Mouse (Mus musculus): Measurements from ENCODE around the gene Cyth1. TPM values are rescaled to one million over a fixed set of nuclear protein-coding genes. Genes with fewer than 3 reads are reported as not detected.

Cyth1 gene
- polyA plus RNA-seq, 1 experiment from 2014 or later: 6.1 TPM

GRCm38 (mm10) chr11:118182768-118183167 lies 65.6 kb downstream of the Cyth1 start:
- no peak overlapping the region for H3K4me2 ChIP-seq
- no peak overlapping the region for H3K9ac ChIP-seq (ENCODE audit: low read depth, low read length)
- no peak overlapping the region for H3K4me3 ChIP-seq (ENCODE audit: low read depth, low read length)
- peaks cover 6% of the 10 kb centered on the region for H3K36me3 ChIP-seq (ENCODE audit: control insufficient read depth, insufficient read depth, low read length)
- WGBS: 93% methylated on average over 9 of the region's 9 CpGs
- no peak overlapping the region for H3K27ac ChIP-seq (ENCODE audit: low read depth, low read length)
- H3K27me3 ChIP-seq (replicated peaks; ENCODE audit: control insufficient read depth, insufficient read depth, low read length): no peaks in the 10 kb centered on the region
- no peaks in the 10 kb centered on the region for H3K9me3 ChIP-seq (ENCODE audit: control insufficient read depth, low read length)
- no peak for ATAC-seq (replicated peaks; ENCODE audit: low FRiP score)
- DNase-seq (ENCODE audit: low spot score): no peak
- H3K4me1 ChIP-seq (replicated peaks; ENCODE audit: control insufficient read depth, insufficient read depth, low read length): peaks cover 10% of the 10 kb centered on the region; the same call in 1 of the 2 replicates

- H3K27ac ChIP-seq (ENCODE audit: low read depth, low read length): no peak overlapping the region
- no peak overlapping the region for H3K9ac ChIP-seq (ENCODE audit: low read depth, low read length)
- H3K4me2 ChIP-seq: no peak overlapping the region
- no peak overlapping the region for H3K4me3 ChIP-seq (ENCODE audit: low read depth, low read length)
- H3K27me3 ChIP-seq (replicated peaks; ENCODE audit: control insufficient read depth, insufficient read depth, low read length): no peaks in the 10 kb centered on the region
- 95% methylated on average over 4 of the region's 4 CpGs for WGBS
- DNase-seq (ENCODE audit: low spot score) (no peak), ATAC-seq (replicated peaks; ENCODE audit: low FRiP score) (no peak)
- peaks cover 6% of the 10 kb centered on the region for H3K36me3 ChIP-seq (ENCODE audit: control insufficient read depth, insufficient read depth, low read length)
- no peaks in the 10 kb centered on the region for H3K9me3 ChIP-seq (ENCODE audit: control insufficient read depth, low read length)
- peaks cover 10% of the 10 kb centered on the region; the same call in 1 of the 2 replicates for H3K4me1 ChIP-seq (replicated peaks; ENCODE audit: control insufficient read depth, insufficient read depth, low read length)
These were observed 66.0 kb downstream of the Cyth1 start for GRCm38 (mm10) chr11:118182353-118182752.

- Histone ChIP-seq H3K4me1 (replicated peaks; ENCODE audit: control insufficient read depth, insufficient read depth, low read length) (peaks cover 8% of the 10 kb centered on the region; the same call in 1 of the 2 replicates), H3K4me2 (no peak overlapping the region), H3K36me3 (ENCODE audit: control insufficient read depth, insufficient read depth, low read length) (peaks cover 6% of the 10 kb centered on the region), H3K9me3 (ENCODE audit: control insufficient read depth, low read length) (no peaks in the 10 kb centered on the region), H3K27me3 (replicated peaks; ENCODE audit: control insufficient read depth, insufficient read depth, low read length) (no peaks in the 10 kb centered on the region), H3K27ac (ENCODE audit: low read depth, low read length) (no peak overlapping the region), H3K9ac (ENCODE audit: low read depth, low read length) (no peak overlapping the region), H3K4me3 (ENCODE audit: low read depth, low read length) (no peak overlapping the region)
- ATAC-seq (replicated peaks; ENCODE audit: low FRiP score) (no peak), DNase-seq (ENCODE audit: low spot score) (no peak)
- 68% methylated on average over 7 of the region's 7 CpGs for WGBS
These were observed 68.2 kb downstream of the Cyth1 start for GRCm38 (mm10) chr11:118180199-118180598.

GRCm38 (mm10) chr11:118178236-118178635 lies 70.2 kb downstream of the Cyth1 start:
- WGBS: 85% methylated on average over 5 of the region's 5 CpGs
- peaks cover 8% of the 10 kb centered on the region; the same call in 1 of the 2 replicates for H3K4me1 ChIP-seq (replicated peaks; ENCODE audit: control insufficient read depth, insufficient read depth, low read length)
- H3K9ac ChIP-seq (ENCODE audit: low read depth, low read length): no peak overlapping the region

DNA sequence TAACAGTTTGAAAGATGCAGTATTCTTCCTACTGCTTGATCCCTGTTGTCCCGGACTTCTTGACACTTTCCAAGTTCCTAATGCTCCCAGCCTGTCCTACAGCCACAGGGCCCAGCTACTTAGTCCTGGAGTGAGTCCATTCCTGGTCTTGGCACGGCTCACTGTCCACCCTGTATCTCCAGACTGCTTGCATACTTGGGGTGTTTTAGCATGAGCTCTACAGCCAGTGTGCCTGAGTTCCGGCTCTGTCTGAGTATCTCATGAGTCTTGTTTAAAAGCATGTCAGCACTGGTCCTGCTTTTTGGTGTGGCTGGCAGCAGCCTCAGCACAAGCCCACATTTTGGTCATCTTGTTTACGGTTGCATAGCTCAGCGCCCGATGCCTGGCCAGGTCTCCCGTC lies 73.6 kb downstream of the Cyth1 start:
- WGBS: 90% methylated on average over 7 of the region's 7 CpGs
- no peak for DNase-seq (ENCODE audit: low spot score)
- H3K9ac ChIP-seq (ENCODE audit: low read depth, low read length): no peak overlapping the region
- no peaks in the 10 kb centered on the region for H3K27me3 ChIP-seq (replicated peaks; ENCODE audit: control insufficient read depth, insufficient read depth, low read length)
- H3K4me2 ChIP-seq: no peak overlapping the region
- peaks cover 2% of the 10 kb centered on the region; the same call in 1 of the 2 replicates for H3K36me3 ChIP-seq (ENCODE audit: control insufficient read depth, insufficient read depth, low read length)
- no peak overlapping the region for H3K4me3 ChIP-seq (ENCODE audit: low read depth, low read length)
- ATAC-seq (replicated peaks; ENCODE audit: low FRiP score): no peak
- no peak overlapping the region for H3K27ac ChIP-seq (ENCODE audit: low read depth, low read length)
- H3K4me1 ChIP-seq (replicated peaks; ENCODE audit: control insufficient read depth, insufficient read depth, low read length): no peaks in the 10 kb centered on the region
- H3K9me3 ChIP-seq (ENCODE audit: control insufficient read depth, low read length): no peaks in the 10 kb centered on the region

More at GRCm38 (mm10) chr11:118178236-118178635, 70.2 kb downstream of the Cyth1 start:
- Histone ChIP-seq H3K4me2 (no peak overlapping the region), H3K9me3 (ENCODE audit: control insufficient read depth, low read length) (no peaks in the 10 kb centered on the region), H3K4me3 (ENCODE audit: low read depth, low read length) (no peak overlapping the region), H3K27me3 (replicated peaks; ENCODE audit: control insufficient read depth, insufficient read depth, low read length) (no peaks in the 10 kb centered on the region), H3K36me3 (ENCODE audit: control insufficient read depth, insufficient read depth, low read length) (peaks cover 6% of the 10 kb centered on the region), H3K27ac (ENCODE audit: low read depth, low read length) (no peak overlapping the region)
- DNase-seq (ENCODE audit: low spot score): no peak
- no peak for ATAC-seq (replicated peaks; ENCODE audit: low FRiP score)

GRCm38 (mm10) chr11:118172768-118173167 lies 75.6 kb downstream of the Cyth1 start:
- no peak for DNase-seq (ENCODE audit: low spot score)
- no peak for ATAC-seq (replicated peaks; ENCODE audit: low FRiP score)

GRCm38 (mm10) chr11:118170333-118170732 lies 78.1 kb downstream of the Cyth1 start:
- Histone ChIP-seq H3K4me2 (no peak overlapping the region), H3K4me1 (replicated peaks; ENCODE audit: control insufficient read depth, insufficient read depth, low read length) (no peaks in the 10 kb centered on the region), H3K9ac (ENCODE audit: low read depth, low read length) (no peak overlapping the region), H3K9me3 (ENCODE audit: control insufficient read depth, low read length) (no peaks in the 10 kb centered on the region), H3K27ac (ENCODE audit: low read depth, low read length) (no peak overlapping the region), H3K36me3 (ENCODE audit: control insufficient read depth, insufficient read depth, low read length) (no peaks in the 10 kb centered on the region; the same call in none of the 2 replicates), H3K27me3 (replicated peaks; ENCODE audit: control insufficient read depth, insufficient read depth, low read length) (no peaks in the 10 kb centered on the region), H3K4me3 (ENCODE audit: low read depth, low read length) (no peak overlapping the region)
- 90% methylated on average over 5 of the region's 5 CpGs for WGBS
- DNase-seq (ENCODE audit: low spot score) (no peak), ATAC-seq (replicated peaks; ENCODE audit: low FRiP score) (no peak)

More at GRCm38 (mm10) chr11:118172768-118173167, 75.6 kb downstream of the Cyth1 start:
- Histone ChIP-seq H3K36me3 (ENCODE audit: control insufficient read depth, insufficient read depth, low read length) (no peaks in the 10 kb centered on the region; the same call in 1 of the 2 replicates), H3K4me1 (replicated peaks; ENCODE audit: control insufficient read depth, insufficient read depth, low read length) (no peaks in the 10 kb centered on the region), H3K27me3 (replicated peaks; ENCODE audit: control insufficient read depth, insufficient read depth, low read length) (no peaks in the 10 kb centered on the region), H3K9me3 (ENCODE audit: control insufficient read depth, low read length) (no peaks in the 10 kb centered on the region), H3K27ac (ENCODE audit: low read depth, low read length) (no peak overlapping the region), H3K4me2 (no peak overlapping the region), H3K4me3 (ENCODE audit: low read depth, low read length) (no peak overlapping the region), H3K9ac (ENCODE audit: low read depth, low read length) (no peak overlapping the region)
- 81% methylated on average over 5 of the region's 5 CpGs for WGBS

GRCm38 (mm10) chr11:118168714-118169113 lies 79.7 kb downstream of the Cyth1 start:
- Histone ChIP-seq H3K36me3 (ENCODE audit: control insufficient read depth, insufficient read depth, low read length) (no peaks in the 10 kb centered on the region; the same call in none of the 2 replicates), H3K9me3 (ENCODE audit: control insufficient read depth, low read length) (no peaks in the 10 kb centered on the region), H3K4me1 (replicated peaks; ENCODE audit: control insufficient read depth, insufficient read depth, low read length) (no peaks in the 10 kb centered on the region), H3K9ac (ENCODE audit: low read depth, low read length) (no peak overlapping the region), H3K4me2 (no peak overlapping the region), H3K27me3 (replicated peaks; ENCODE audit: control insufficient read depth, insufficient read depth, low read length) (no peaks in the 10 kb centered on the region), H3K27ac (ENCODE audit: low read depth, low read length) (no peak overlapping the region), H3K4me3 (ENCODE audit: low read depth, low read length) (no peak overlapping the region)
- ATAC-seq (replicated peaks; ENCODE audit: low FRiP score) (no peak), DNase-seq (ENCODE audit: low spot score) (no peak)
- WGBS: 78% methylated on average over 9 of the region's 9 CpGs

DNA sequence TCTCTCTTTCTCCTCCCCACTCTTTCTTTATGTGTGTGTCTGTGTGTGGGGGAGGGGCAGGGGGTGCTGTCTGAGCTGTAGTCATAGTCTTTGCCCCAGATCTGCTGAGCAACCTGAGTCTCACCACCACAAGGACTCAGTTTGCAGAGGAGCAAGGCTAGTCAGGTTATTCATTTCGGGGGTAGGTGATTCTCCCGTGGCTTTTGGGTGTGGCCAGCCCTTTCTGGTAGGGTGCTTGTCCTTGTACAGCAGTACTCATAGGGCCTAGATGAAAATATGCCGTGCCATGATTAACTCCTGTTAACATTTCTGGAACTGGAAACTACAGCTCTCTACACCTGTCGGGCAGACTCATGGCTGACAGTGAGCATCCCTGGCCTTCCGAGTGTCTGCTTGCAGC lies 81.8 kb downstream of the Cyth1 start:
- DNase-seq (ENCODE audit: low spot score) (no peak), ATAC-seq (replicated peaks; ENCODE audit: low FRiP score) (no peak)
- H3K9me3 ChIP-seq (ENCODE audit: control insufficient read depth, low read length): no peaks in the 10 kb centered on the region
- 76% methylated on average over 5 of the region's 5 CpGs for WGBS
- H3K27me3 ChIP-seq (replicated peaks; ENCODE audit: control insufficient read depth, insufficient read depth, low read length): no peaks in the 10 kb centered on the region
- H3K4me2 ChIP-seq: no peak overlapping the region
- no peak overlapping the region for H3K27ac ChIP-seq (ENCODE audit: low read depth, low read length)
- no peaks in the 10 kb centered on the region; the same call in none of the 2 replicates for H3K36me3 ChIP-seq (ENCODE audit: control insufficient read depth, insufficient read depth, low read length)
- no peak overlapping the region for H3K4me3 ChIP-seq (ENCODE audit: low read depth, low read length)
- no peak overlapping the region for H3K9ac ChIP-seq (ENCODE audit: low read depth, low read length)
- 0 out of 2 replicates have a peak, but pooled peaks cover 3% of the 10 kb centered on the region for H3K4me1 ChIP-seq (replicated peaks; ENCODE audit: control insufficient read depth, insufficient read depth, low read length)

Measured in liver, embryonic 11.5 days (tissue).